Mouse (Mus musculus) lung, adult 2 months (tissue): ENCODE measurements around the gene Maml2. TPM values are rescaled to one million over a fixed set of nuclear protein-coding genes. Genes with fewer than 3 reads are reported as not detected.
"Not testable (repeated sequence)": the region's sequence is repeated elsewhere in the genome, so short reads cannot be mapped to it uniquely, and the experiment has no call there.

Experiments
- DNase-seq: peaks from one replicate; pipeline ENCODE4 v3.0.0; 2022
- H3K4me1 ChIP-seq: fragments of 200-500 bp; 2 replicates; pipeline ENCODE4 v1.6.1; 2011; ENCODE audit warnings: low read length; ENCODE audit not compliant: control insufficient read depth, insufficient read depth
- H3K4me3 ChIP-seq: fragments of 200-500 bp; replicated peaks from 2 replicates; pipeline ENCODE3; 2011; ENCODE audit warnings: low read depth, mild to moderate bottlenecking, control low read depth, low read length; ENCODE audit errors: extremely low read depth
- CTCF ChIP-seq: fragments of 200-500 bp; IDR thresholded peaks from 2 replicates; pipeline ENCODE4 v1.5.1; 2011; ENCODE audit warnings: mild to moderate bottlenecking, low read length, control low read depth; ENCODE audit not compliant: insufficient read depth
- POLR2A ChIP-seq: fragments of 200-500 bp; IDR thresholded peaks from 2 replicates; pipeline ENCODE4 v1.6.1; 2011; ENCODE audit warnings: low read depth, mild to moderate bottlenecking, control low read depth, low read length, borderline replicate concordance; ENCODE audit errors: extremely low read depth
- WGBS: fragments of 180-500 bp; shearing (Covaris S2); methylation state at CpG from one replicate; pipeline ENCODE4 v1.1.7; 2018; 5-methylcytosine and 5-hydroxymethylcytosine counted together
- polyA plus RNA-seq: library from polyadenylated mRNA; depleted of rRNA; stranded (reverse); fragments of >200 nt; gene quantifications from 2 replicates; pipeline ENCODE4 v1.2.3, GENCODE M21; 2012; rRNA removed

Gene Maml2
- polyA plus RNA-seq, 1 experiment = 17.1 TPM

DNA sequence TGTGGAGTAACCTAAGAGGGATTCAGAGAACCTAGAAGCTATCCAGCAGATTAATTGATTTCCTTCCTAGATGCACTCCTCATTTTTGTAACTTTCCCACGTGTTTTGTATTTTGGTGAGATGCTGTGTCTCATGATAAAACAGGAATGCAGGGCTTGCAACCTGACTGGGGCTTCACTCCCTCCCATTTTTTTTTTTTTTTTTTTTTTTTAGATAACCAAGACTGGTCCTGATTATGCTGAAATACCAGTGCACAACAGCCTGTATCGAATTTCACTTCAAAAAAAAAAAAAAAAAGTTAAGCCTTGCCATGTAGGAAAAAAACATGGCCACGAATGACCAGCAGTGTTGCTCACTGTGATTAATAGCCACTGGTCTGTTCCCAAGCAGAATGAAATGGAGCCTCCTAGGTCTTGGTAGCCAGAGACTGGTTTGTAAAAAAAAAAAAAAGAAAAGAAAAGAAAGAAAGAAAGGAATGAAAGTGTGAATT, 409.4 kb downstream of the Maml2 start:
- no peaks in the 10 kb centered on the region for H3K4me1 ChIP-seq
- no peak for DNase-seq
- WGBS = 45% methylated on average over 3 of the region's 3 CpGs
- H3K4me3 ChIP-seq = no peak overlapping the region
- no peak for TF ChIP-seq CTCF
- no peak for TF ChIP-seq POLR2A

DNA sequence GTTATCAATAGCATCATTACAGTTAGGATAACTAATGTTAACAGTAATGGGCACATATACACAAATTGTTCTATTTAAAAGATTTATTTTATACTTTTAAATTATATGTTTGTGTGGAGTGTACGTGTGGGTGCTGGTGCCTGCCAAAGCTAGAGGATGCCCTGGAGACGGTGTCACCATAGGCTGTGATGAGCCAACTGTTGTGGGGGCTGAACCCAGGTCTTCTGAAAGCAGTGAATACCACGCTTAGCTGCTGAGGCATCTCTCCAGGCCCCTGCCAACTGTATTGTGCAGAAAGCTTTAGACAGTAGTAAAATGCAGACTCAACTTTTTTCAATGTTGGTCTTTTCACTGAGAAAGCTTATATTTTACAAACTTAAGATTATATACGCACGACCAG, 411.7 kb downstream of the Maml2 start:
- WGBS = 88% methylated on average over 5 of the region's 5 CpGs
- Histone ChIP-seq H3K4me3 (no peak overlapping the region), H3K4me1 (no peaks in the 10 kb centered on the region)
- no peak for DNase-seq
- no peak for TF ChIP-seq CTCF

DNA sequence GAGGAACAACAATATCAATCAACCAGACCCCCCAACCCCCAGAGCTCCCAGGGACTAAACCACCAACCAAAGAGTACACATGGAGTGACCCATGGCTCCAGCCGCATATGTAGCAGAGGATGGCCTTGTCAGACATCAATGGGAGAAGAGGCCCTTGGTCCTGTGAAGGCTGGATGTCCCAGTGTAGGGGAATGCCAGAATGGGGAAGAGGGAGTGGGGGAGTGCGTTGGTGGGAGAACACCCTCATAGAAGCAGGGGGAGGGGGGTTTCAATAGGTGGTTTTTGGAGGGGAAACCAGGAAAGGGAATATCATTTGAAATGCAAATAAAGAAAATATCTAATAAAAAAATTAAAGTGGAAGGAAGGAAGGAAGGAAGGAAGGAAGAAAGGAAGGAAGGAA, 418.1 kb downstream of the Maml2 start:
- H3K4me1 ChIP-seq, DNase-seq, H3K4me3 ChIP-seq: not testable (repeated sequence)
- 69% methylated on average over 2 of the region's 2 CpGs for WGBS

DNA sequence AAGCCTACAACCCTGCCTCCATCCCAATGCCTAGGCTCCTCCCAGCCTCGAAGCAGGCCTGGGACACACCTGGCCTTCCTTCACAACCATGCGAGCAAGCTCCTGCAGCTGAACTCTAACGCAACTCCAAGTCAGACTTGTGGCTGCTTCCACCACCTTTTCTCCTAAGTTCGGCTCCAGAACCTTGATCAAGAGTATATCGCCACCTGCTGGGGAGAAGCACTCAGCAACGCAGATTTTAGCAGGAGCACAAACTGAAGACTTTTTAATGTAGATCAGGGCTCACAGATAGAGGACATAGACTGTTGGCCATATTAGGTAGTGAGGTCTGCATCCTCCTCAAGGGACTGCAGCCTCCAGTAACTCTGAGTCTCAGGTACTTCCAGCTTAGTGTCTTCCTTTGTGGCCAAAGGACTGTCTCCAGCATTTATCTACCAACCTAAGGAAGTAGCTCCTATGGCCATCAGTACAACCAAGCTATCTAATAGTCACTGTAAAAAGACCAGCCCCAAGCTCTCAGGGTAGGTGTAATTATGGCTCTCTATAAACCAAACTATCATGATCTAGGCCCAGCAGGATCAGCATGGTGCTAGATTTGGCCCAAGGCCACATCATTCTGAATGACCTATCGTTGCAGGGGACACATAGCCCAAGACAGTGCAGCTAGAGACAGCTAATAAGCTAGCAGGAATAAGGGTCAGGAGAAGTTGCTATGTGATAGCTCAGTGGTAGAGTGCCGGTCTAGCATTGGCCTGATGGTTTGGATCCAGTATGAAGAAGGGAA, 418.8 kb downstream of the Maml2 start:
- TF ChIP-seq POLR2A = no peak
- peak; percentile 58; the same call in 1 of the 2 replicates for TF ChIP-seq CTCF
- H3K4me1 ChIP-seq = no peaks in the 10 kb centered on the region
- H3K4me3 ChIP-seq = no peak overlapping the region
- 20% methylated on average over 8 of the region's 8 CpGs for WGBS
- peak; percentile 62 for DNase-seq

DNA sequence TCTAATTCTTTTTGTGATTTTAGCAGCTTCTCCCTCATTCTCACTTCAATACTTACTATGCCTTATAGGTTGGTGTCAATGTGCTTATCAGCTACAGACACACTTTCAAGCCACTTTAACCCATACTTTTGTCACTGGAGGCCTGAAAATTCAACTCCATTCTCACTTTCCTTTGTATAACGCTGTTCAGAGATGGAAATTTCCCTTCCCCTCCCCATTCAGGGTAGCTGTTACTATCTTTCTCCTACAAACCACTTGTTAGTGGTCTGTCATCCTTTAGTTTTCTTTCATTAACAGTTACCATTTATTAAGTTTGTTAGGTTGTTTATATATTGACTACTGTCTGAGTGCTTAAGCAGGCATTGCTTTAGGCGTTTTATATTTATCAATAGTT, 450.6 kb downstream of the Maml2 start, which contains the start of gene Mtmr2:
Gene Mtmr2, plus strand, starts transcription at position 7 of the 394 bp plus-strand sequence.
- DNase-seq = no peak
- Histone ChIP-seq H3K4me1 (peaks cover 5% of the 10 kb centered on the region), H3K4me3 (peak within 1 kb of the TSS; percentile 94)
- TF ChIP-seq POLR2A (no peak), CTCF (no peak)
- WGBS = 34% methylated on average over 2 of the region's 2 CpGs

DNA sequence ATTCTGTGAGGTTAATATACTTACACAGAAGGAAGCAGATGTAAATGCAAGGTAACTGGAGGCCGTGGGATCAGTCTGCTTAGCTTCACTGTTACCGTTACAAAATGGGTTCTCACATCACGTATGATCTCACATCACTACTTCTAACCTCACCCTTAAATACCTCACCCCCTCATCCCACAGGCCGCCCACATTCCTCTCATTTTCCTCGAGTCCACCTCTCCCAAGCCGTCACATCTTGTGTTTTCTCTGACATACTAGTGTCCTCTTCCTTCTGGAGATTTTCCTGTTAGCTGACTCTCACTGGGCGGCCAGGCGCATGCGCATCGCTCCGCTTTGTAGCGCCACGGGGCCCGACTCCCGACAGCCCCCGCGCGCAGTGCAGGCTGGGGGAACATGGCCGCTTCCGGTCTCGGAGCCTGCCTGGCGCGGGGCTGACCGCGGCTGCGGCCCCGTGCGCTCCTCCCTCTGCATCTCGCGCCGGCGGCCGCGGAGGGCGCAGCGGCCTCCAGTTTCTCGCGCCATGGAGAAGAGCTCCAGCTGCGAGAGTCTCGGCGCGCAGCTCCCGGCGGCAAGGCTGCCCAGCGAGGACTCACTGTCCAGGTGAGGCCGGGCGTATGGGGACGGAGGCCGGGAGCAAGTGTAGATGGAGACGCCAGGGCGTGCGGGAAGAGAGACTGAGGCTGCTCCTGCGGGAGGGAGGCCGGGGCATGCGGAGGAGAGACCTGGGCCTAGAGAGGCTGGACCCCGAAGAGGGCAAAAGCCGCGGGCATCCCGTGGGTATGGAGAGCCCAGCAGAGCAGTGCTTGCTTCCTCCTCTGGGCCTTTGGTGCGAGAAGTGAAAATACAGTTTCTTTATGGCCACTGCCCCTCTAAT, 451.3 kb downstream of the Maml2 start:
- TF ChIP-seq POLR2A (peak; percentile 31; the same call in 1 of the 2 replicates), CTCF (no peak)
- peak; percentile 90 for DNase-seq
- under 1% methylated on average over 60 of the region's 60 CpGs for WGBS
- H3K4me3 ChIP-seq = peak overlapping the region; percentile 94
- H3K4me1 ChIP-seq = peaks cover 5% of the 10 kb centered on the region

DNA sequence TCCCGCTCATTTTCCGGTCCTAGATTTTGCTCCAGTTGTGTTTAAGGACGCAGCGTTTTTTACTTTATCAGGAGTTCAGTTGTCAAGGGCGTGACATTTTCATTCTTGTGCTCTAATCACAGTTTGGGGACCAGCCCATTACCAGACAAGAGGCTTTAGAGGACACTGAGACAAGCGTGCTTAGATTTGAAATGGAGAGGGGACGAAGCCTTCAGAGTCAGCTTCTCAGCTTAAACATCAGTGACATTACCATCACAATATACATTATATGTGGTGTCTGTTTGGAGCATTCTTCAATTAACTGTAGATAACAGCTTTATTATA, 451.9 kb downstream of the Maml2 start:
- under 1% methylated on average over 7 of the region's 7 CpGs for WGBS
- no peak for DNase-seq
- peaks cover 5% of the 10 kb centered on the region for H3K4me1 ChIP-seq
- peak overlapping the region; percentile 94 for H3K4me3 ChIP-seq
- TF ChIP-seq POLR2A = no peak
- TF ChIP-seq CTCF = no peak

DNA sequence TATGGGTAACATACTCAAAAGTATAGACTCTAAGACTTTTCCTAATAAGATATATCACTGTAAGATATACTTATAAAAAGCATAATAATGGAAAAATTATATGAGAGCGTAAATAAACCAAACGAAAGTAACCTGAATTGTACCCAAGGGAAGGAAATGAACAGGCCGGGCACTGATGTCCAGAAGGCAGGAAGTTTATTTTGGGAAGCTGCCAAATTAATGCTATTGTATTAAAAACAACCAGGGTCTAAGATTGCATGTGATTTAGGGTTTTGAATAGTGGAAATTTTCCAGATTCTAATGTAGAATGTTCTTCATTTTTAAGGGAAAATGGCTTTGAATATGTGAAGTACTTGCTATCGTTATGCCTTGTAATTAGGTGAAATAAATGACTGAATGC, 454.8 kb downstream of the Maml2 start:
- TF ChIP-seq CTCF (no peak), POLR2A (no peak)
- no peak for DNase-seq
- Histone ChIP-seq H3K4me1 (peaks cover 5% of the 10 kb centered on the region), H3K4me3 (no peak overlapping the region)
- WGBS = 27% methylated on average over 4 of the region's 4 CpGs

Other genes with a start within 250 kb of the Maml2 start
- 0.43 and 1.2 TPM in 2 replicates for gene Jrkl, start 52.1 kb upstream of the Maml2 start, polyA plus RNA-seq
- 10.7 and 17.8 TPM in 2 replicates for gene Ccdc82, start 51.0 kb upstream of the Maml2 start, polyA plus RNA-seq
- not detected in 2 replicates for gene Gm17571, start 148.8 kb downstream of the Maml2 start, polyA plus RNA-seq